In genomic region chr9:56166161-56166560, GRCm38 (mm10) we compare ENCODE assay signal across 15 mouse cellular contexts. TPM values are rescaled to one million over a fixed set of nuclear protein-coding genes. Genes with fewer than 3 reads are reported as not detected.
DNase-seq lines count a peak whose midpoint lies in the region; ATAC-seq lines count a peak whose summit lies in the region.
"Had no signal": no experiment of that assay in that cellular context is flagged by ENCODE, and none has a peak within 500 bp of the region (broad histone marks: within the 10 kb centered on the region; RNA-seq: fewer than 3 reads in every experiment).

No protein-coding gene starts in this region.

- WGBS in limb, embryonic 11.5 days, result 25% methylated on average over 5 of the region's 5 CpGs

- peak overlapping the region; percentile 15; the same call in 1 of the 2 replicates for H3K27ac ChIP-seq in limb, embryonic 11.5 days (replicated peaks; ENCODE audit: low read depth, low read length)

- DNase-seq in embryo, embryonic 11 days, result peak; percentile 23
- no peak for DNase-seq in embryo, embryonic 10.5 days (ENCODE audit: low spot score)
- peak; percentile 65 for DNase-seq in 3T3-L1 (ENCODE audit: low read depth, low spot score)
- peak; percentile 59 for DNase-seq in limb, embryonic 11.5 days (ENCODE audit: low spot score)
- DNase-seq in cerebellum, postnatal 36 days, result no peak
- no peak for DNase-seq in ovary, adult 18-20 months (ENCODE audit: low spot score)
- DNase-seq in ovary, postnatal 10 days (ENCODE audit: low spot score), result no peak
- DNase-seq: adrenal gland, postnatal 36 days; heart, postnatal 14 days; kidney, postnatal 25 days; left cerebral cortex, postnatal 4 days; lung, postnatal 14 days; midbrain, embryonic 14.5 days; thymus, postnatal 4 days had no signal

- H3K36me3 ChIP-seq in limb, embryonic 11.5 days (ENCODE audit: control insufficient read depth, insufficient read depth, low read length), result no peaks in the 10 kb centered on the region

- no peaks in the 10 kb centered on the region for H3K27me3 ChIP-seq in limb, embryonic 11.5 days (ENCODE audit: control insufficient read depth, insufficient read depth, low read length)

- peak; percentile 85 for ATAC-seq in common myeloid progenitor, adult 5-6 weeks (replicated peaks; ENCODE audit: low read depth, poor library complexity, severe bottlenecking)
- no peak for ATAC-seq in limb, embryonic 11.5 days (ENCODE audit: insufficient number of reproducible peaks, low FRiP score, low TSS enrichment, low read depth)

- no peaks in the 10 kb centered on the region for H3K9me3 ChIP-seq in limb, embryonic 11.5 days (ENCODE audit: control insufficient read depth, low read length)

- H3K4me3 ChIP-seq in limb, embryonic 11.5 days (ENCODE audit: low read depth, low read length), result no peak overlapping the region

- no peak overlapping the region for H3K9ac ChIP-seq in limb, embryonic 11.5 days (ENCODE audit: low read length)

- peaks cover 16% of the 10 kb centered on the region for H3K4me1 ChIP-seq in limb, embryonic 11.5 days (ENCODE audit: control insufficient read depth, insufficient read depth, low read length)

- no peak overlapping the region for H3K4me2 ChIP-seq in limb, embryonic 11.5 days (ENCODE audit: low read depth, severe bottlenecking)

RNA-seq across cellular contexts. Expression of gene Tspan3, which starts 0.9 kb away (rescaled TPM):
- total RNA-seq in common myeloid progenitor, adult 5-6 weeks (2017), result 66.5 and 73.0 TPM in 2 replicates
- 418 and 432 TPM in 2 replicates for polyA plus RNA-seq in limb, embryonic 11.5 days (2014; fragmentation: Nextera tagmentation; extraction: Ambion mirVana)

Comparison
In these comparisons a context has a peak if more than half of its experiments do, and no peak if none do; other contexts are left out.
1. DNase-seq: peak in embryo, embryonic 11 days (single experiment), 3T3-L1 (single experiment) and limb, embryonic 11.5 days (single experiment); none in embryo, embryonic 10.5 days (single experiment), cerebellum, postnatal 36 days (0 of 2), ovary, adult 18-20 months (single experiment) and ovary, postnatal 10 days (single experiment).